Mouse (Mus musculus) liver, embryonic 16.5 days (tissue): ENCODE results near the gene Tnfrsf21. TPM values are rescaled to one million over a fixed set of nuclear protein-coding genes. Genes with fewer than 3 reads are reported as not detected.

ENCODE experiments used
- ATAC-seq: fragments of 200-750 bp; cut with Nextera tagmentation; 2 replicates; pipeline ENCODE4 v1.8.0; 2017; ENCODE audit warnings: low read depth, mild to moderate bottlenecking, moderate number of reproducible peaks, moderate library complexity
- H3K27ac ChIP-seq: fragments of 300-500 bp; sonication (generic); 2 replicates; pipeline ENCODE4 v1.5.1; 2014; ENCODE audit warnings: mild to moderate bottlenecking, low read length
- H3K27me3 ChIP-seq: fragments of 300-500 bp; sonication (generic); 2 replicates; pipeline ENCODE4 v1.6.1; 2014; ENCODE audit warnings: low read depth, low read length, mixed read lengths; ENCODE audit not compliant: control insufficient read depth, insufficient read depth
- H3K36me3 ChIP-seq: fragments of 300-500 bp; sonication (generic); 2 replicates; pipeline ENCODE4 v1.6.1; 2014; ENCODE audit warnings: mild to moderate bottlenecking; ENCODE audit not compliant: control insufficient read depth, insufficient read depth
- H3K4me1 ChIP-seq: fragments of 300-500 bp; sonication (generic); 2 replicates; pipeline ENCODE4 v1.6.1; 2014; ENCODE audit warnings: low read depth, low read length, mixed read lengths; ENCODE audit not compliant: control insufficient read depth
- H3K4me2 ChIP-seq: fragments of 300-500 bp; sonication (generic); 2 replicates; pipeline ENCODE4 v1.6.1; 2014; ENCODE audit warnings: low read depth, low read length, mixed read lengths
- H3K4me3 ChIP-seq: fragments of 300-500 bp; sonication (generic); 2 replicates; pipeline ENCODE4 v1.5.1; 2014; ENCODE audit warnings: low read depth, mild to moderate bottlenecking, low read length
- H3K9ac ChIP-seq: fragments of 300-500 bp; sonication (generic); 2 replicates; pipeline ENCODE4 v1.6.1; 2014; ENCODE audit warnings: low read depth, low read length
- H3K9me3 ChIP-seq: fragments of 300-500 bp; sonication (generic); replicated peaks from 2 replicates; pipeline ENCODE4 v1.6.1; 2016; ENCODE audit warnings: low read length; ENCODE audit not compliant: control insufficient read depth
- WGBS: fragments of 180-500 bp; shearing (Covaris S2); extraction: QIAGEN DNeasy Blood & Tissue Kit; methylation state at CpG from one replicate; pipeline ENCODE4 v1.1.7; 2014; ENCODE audit not compliant: insufficient replicate concordance; 5-methylcytosine and 5-hydroxymethylcytosine counted together
- polyA plus RNA-seq: library from polyadenylated mRNA; unstranded; fragments of >200 nt; fragmentation: Nextera tagmentation; extraction: Ambion mirVana; gene quantifications from 2 replicates; pipeline ENCODE4 v1.2.1, GENCODE M21; 2015

Gene Tnfrsf21
- polyA plus RNA-seq, 1 experiment from 2014 or later = 21.3 TPM

- Histone ChIP-seq H3K4me3 (no peak overlapping the region), H3K9me3 (no peaks in the 10 kb centered on the region), H3K27me3 (no peaks in the 10 kb centered on the region), H3K36me3 (no peaks in the 10 kb centered on the region), H3K4me2 (no peak overlapping the region), H3K9ac (no peak overlapping the region), H3K4me1 (no peaks in the 10 kb centered on the region; the same call in 1 of the 2 replicates), H3K27ac (no peak overlapping the region)
- ATAC-seq = no peak
- 47% methylated on average over 7 of the region's 7 CpGs for WGBS
These were observed 119.3 kb downstream of the Tnfrsf21 start for GRCm38 (mm10) chr17:43135398-43136265.

- 46% methylated on average over 4 of the region's 4 CpGs for WGBS
- H3K4me2 ChIP-seq = no peak overlapping the region
- H3K27me3 ChIP-seq = no peaks in the 10 kb centered on the region
- ATAC-seq = no peak
- H3K36me3 ChIP-seq = no peaks in the 10 kb centered on the region
- H3K27ac ChIP-seq = no peak overlapping the region
- no peaks in the 10 kb centered on the region for H3K9me3 ChIP-seq
- H3K4me1 ChIP-seq = no peaks in the 10 kb centered on the region; the same call in 1 of the 2 replicates
- no peak overlapping the region for H3K9ac ChIP-seq
- no peak overlapping the region for H3K4me3 ChIP-seq
These were observed 120.4 kb downstream of the Tnfrsf21 start for GRCm38 (mm10) chr17:43136720-43137119.

GRCm38 (mm10) chr17:43137838-43138237 lies 121.5 kb downstream of the Tnfrsf21 start:
- peak overlapping the region; percentile 59 for H3K27ac ChIP-seq
- H3K9ac ChIP-seq = no peak overlapping the region
- WGBS = 44% methylated on average over 9 of the region's 9 CpGs
- H3K4me3 ChIP-seq = no peak overlapping the region
- H3K9me3 ChIP-seq = no peaks in the 10 kb centered on the region
- H3K27me3 ChIP-seq = no peaks in the 10 kb centered on the region
- no peaks in the 10 kb centered on the region for H3K36me3 ChIP-seq
- H3K4me2 ChIP-seq = 0 out of 2 replicates have a peak overlapping the region, but pooled peaks have one; percentile 7
- no peaks in the 10 kb centered on the region; the same call in 1 of the 2 replicates for H3K4me1 ChIP-seq
- peak; percentile 55 for ATAC-seq

GRCm38 (mm10) chr17:43138356-43138755 lies 122.0 kb downstream of the Tnfrsf21 start:
- H3K4me2 ChIP-seq = 0 out of 2 replicates have a peak overlapping the region, but pooled peaks have one; percentile 7
- H3K27ac ChIP-seq = peak overlapping the region; percentile 59
- no peaks in the 10 kb centered on the region for H3K36me3 ChIP-seq
- no peaks in the 10 kb centered on the region; the same call in 1 of the 2 replicates for H3K4me1 ChIP-seq
- H3K9me3 ChIP-seq = no peaks in the 10 kb centered on the region
- no peaks in the 10 kb centered on the region for H3K27me3 ChIP-seq
- no peak overlapping the region for H3K4me3 ChIP-seq
- peak; percentile 79 for ATAC-seq
- WGBS = 39% methylated on average over 7 of the region's 7 CpGs
- H3K9ac ChIP-seq = no peak overlapping the region

Other genes starting within 250 kb of the Tnfrsf21 start
- 7.4 and 8.1 TPM in 2 replicates for gene Cd2ap, start 139.9 kb upstream of the Tnfrsf21 start, polyA plus RNA-seq